Mouse (Mus musculus) layer of hippocampus, postnatal 36 days (tissue): ENCODE data around the gene Slc16a1. TPM values are rescaled to one million over a fixed set of nuclear protein-coding genes. Genes with fewer than 3 reads are reported as not detected.

ENCODE experiments used
- DNase-seq, 2 experiments: peaks; one replicate each; pipeline ENCODE4 v3.0.0; 2022
- total RNA-seq, 2 experiments: library from RNA; stranded (reverse); gene quantifications; 2 replicates each; pipeline ENCODE4 v1.2.3; 2021

The Slc16a1 gene
- total RNA-seq = 10 to 100 TPM; 24.1 to 29.1 TPM

DNA sequence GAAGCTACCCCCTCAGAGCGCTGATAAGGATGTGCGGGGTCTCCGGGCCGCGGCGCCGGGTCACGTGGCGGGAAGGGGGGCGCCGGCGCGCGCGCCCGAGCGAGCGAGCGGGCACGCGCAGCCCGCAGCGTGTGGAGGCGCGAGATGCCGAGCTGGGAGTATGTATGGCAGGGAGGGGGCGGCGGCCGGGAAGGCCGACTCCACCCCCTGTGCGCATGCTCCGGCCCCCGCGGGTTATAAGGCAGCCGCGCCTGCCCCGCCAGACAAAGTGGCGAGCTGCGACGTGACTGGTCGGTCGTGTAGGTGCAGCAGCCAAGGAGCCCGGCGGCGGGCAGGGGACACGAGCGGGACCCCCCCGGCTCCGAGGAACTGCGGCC lies at the start of gene Slc16a1:
TSS of gene Slc16a1 (plus strand) at position 266 of the 377 bp plus-strand sequence.
- peak; percentile 88 to 89 for DNase-seq

GRCm38 (mm10) chr3:104596451-104597134 lies 41.9 kb upstream of the Slc16a1 start:
- DNase-seq = peak in 1 of 2 experiments; percentile 12

DNA sequence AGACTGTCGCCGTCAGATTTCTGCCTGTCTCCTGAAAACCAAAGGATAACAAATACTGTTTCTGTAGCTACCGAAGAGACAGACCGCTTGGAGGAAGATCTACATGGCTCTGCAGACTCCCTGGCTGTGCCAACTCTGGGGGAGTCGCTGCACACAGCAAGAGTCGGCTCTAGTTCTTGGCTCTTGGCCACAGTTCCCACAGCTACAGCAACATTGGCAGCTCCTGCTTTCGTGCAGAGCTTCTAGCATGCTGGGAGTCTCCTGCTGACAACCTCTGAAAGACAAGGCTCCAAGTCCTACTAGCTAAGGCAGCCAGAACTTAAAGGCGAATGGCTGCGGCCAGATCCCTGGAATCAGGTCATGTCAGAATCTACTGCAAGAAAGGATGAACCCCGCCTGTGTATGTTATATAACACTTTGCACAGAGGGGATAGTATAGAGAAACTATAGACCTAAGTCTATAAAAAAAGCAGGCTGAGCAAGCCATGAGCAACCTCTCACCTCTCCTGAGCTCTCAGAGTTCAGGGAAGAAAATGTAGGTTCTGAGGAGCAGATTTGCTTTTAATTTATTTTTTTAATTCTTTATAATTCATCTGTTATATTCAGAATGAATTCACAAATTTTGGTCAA lies 41.2 kb upstream of the Slc16a1 start:
- peak; percentile 88 to 90 for DNase-seq

DNA sequence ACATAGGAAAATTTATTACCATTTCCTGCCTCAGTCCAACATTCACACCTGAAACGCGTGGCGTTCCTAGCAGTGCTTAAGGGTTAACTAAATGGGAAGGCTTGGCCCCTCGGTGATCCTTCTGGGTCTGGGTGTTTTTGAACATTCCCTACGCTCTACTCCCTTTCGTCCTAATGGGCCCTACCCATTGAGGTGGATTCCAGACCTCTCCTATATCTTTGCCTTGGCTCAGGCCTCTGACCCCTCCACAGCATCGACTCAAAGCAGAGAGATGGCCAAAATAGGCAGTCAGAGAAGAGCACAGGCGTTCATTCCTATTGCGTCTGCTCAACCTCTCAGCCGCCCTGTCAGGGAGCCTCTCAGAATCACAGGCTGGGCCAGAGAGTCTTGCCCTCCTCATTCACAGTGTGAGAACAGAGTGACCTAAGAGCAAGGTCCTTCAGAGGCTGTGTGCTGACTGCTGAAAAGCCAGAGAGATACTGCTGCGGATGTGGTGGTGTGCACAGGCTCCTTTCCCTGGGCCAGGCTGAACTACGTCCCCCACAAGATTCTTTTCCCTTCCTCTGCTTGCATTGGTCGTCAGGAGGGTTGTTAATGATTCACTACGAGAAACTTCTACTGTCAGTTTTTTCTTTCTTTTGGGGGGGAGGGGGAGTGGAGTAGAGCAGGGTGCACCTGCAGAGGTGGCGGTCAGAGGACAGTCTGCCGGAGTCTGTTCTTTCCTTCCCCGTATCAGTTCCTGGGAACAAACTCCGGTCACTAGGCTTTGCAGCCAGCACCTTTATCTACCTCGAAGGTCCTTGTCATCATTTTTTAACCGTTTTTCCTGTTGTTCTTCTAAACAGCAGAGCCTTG lies 38.9 kb upstream of the Slc16a1 start:
- DNase-seq = no peak

GRCm38 (mm10) chr3:104600691-104601090 lies 37.8 kb upstream of the Slc16a1 start:
- DNase-seq = no peak

DNA sequence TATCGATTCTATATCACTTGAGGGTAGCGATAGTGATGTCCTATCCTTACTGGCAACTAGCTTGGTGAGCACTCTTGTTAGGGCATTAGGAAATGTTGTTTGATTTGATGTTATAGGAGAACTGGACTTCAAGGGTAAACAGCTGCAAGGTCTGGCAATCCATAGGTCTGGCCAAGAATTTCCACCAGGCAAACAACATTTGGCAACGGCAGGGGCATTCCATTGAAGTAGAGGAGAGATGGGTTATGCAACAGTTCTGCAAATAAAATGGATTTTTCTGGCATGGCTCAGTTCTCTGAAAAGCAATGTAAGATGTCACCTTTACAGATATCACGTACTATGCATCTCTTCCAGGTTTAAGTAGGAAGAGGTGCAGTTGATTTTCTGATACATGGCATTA lies 36.8 kb upstream of the Slc16a1 start:
- no peak for DNase-seq

- no peak for DNase-seq
These were observed 28.6 kb upstream of the Slc16a1 start for GRCm38 (mm10) chr3:104609690-104610380.

GRCm38 (mm10) chr3:104610453-104611230 lies 27.8 kb upstream of the Slc16a1 start:
- DNase-seq = no peak

- DNase-seq = no peak
These were observed 26.5 kb upstream of the Slc16a1 start for GRCm38 (mm10) chr3:104611951-104612350.

GRCm38 (mm10) chr3:104613102-104613501 lies 25.4 kb upstream of the Slc16a1 start:
- no peak for DNase-seq

GRCm38 (mm10) chr3:104614081-104614480 lies 24.4 kb upstream of the Slc16a1 start:
- DNase-seq = no peak

DNA sequence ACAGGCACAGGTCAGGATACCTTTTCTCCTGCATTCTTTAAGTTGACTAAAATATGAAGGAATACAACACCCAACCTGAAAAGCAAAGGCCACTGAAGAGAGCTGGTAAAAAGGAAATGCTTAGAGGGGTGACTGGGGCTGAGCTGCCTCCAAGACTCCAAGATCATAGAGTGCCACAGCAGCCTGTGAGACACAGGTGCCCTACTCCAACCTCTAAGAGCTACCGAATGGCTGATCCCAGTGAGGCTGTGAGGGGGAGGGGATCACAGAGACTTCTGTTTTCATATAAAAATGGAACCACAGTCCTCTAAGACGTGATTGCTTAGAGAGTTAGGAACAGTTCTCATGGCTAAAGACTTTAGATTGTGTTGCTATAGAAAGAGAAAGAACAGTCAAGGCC lies 23.3 kb upstream of the Slc16a1 start:
- no peak for DNase-seq

GRCm38 (mm10) chr3:104616155-104616554 lies 22.3 kb upstream of the Slc16a1 start:
- peak; percentile 63 to 64 for DNase-seq

DNA sequence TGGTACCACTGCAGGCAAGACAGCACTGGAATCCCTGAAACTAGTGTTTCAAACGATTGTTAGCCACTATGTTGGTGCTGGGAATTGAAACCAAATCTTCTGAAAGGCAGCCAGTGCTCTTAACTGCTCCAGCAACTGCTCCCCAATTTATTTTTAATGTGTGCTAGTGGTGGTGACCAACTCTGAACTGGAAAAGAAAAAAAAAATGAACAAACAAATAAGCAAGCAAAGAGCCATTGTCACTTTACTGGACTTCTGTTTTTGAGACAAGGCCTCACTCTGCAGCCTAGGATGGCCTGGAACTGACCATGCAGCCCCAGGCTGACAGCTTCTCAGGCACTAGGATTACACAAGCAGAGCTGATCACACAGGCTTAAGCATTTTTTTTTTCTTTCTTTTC lies 16.6 kb upstream of the Slc16a1 start:
- DNase-seq = no peak

- DNase-seq = no peak
These were observed 8.7 kb upstream of the Slc16a1 start for GRCm38 (mm10) chr3:104629810-104630209.

- no peak for DNase-seq
These were observed 7.5 kb upstream of the Slc16a1 start for GRCm38 (mm10) chr3:104630941-104631340.

GRCm38 (mm10) chr3:104632560-104633162 lies 5.8 kb upstream of the Slc16a1 start:
- no peak for DNase-seq

DNA sequence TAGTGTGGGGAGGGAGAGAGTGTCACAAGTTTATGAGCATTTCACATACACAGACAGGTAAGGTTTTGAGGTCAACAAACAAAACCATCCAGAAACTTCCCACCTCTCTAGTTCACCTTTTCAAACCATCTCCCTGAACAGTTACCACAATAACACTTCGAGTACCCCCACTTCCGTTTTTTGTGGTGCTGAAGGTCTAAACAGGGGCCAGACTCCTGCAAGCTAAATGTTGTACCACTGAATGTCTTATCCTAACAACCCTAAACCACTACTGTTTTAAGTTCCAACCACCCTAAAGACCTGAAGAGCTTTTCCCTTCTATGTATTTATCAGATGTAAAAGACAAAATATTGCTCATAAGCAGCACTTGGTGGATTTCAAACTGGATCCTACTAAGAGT lies 2.0 kb upstream of the Slc16a1 start:
- DNase-seq = no peak

DNA sequence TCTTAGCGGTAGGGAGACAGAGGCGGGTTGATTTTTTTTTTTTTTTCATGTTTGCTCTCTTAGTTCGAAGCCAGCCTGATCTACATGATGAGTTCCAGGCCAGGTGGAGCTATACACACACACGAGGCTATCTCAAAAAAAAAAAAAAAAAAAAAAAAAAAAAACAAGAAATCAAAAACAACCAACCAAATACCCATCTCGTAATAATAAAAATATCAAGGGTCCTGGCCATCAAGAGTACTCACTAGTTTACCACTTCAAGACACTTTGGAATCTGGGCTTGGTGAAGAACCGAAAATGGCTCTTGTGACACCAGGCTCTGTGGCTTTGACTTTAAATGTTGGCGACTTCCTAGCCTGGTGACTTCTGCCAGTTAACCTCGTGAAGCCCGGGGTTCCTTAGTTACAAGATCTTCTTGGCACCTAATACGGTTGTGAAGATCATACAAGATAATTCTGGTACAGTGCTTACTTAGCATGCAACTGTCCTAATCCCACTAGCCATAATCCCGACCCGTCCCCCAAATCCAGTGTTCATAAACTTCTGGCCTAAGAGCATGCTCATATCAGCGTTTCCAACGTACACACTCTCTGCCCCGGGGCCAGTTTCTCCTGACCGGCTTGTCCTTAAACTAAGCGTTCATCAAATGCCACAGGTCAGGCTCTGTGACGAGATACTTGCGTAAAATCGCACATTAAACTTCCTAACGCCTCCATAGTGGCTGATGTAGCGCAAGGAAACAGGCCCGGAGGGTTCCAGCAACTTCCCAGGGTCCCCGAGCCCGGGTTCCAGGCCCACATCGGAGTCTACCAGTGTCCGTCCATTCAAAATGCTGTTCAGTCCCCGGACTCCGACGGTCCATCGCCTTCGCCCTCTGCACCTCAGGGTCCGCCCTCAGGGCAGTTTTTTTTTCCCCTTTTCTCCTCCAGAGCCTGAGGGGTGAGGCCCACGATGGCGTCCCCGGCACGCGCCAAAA lies 753 bp upstream of the Slc16a1 start:
- DNase-seq = no peak
